Mouse (Mus musculus): ENCODE measurements around the gene Apol8. TPM values are rescaled to one million over a fixed set of nuclear protein-coding genes. Genes with fewer than 3 reads are reported as not detected.
A peak's percentile ranks its signal among the peaks of the same experiment; 100 is the strongest.

Apol8 gene
- total RNA-seq, 2 experiments from 2014 or later = 160 to 210 TPM

DNA sequence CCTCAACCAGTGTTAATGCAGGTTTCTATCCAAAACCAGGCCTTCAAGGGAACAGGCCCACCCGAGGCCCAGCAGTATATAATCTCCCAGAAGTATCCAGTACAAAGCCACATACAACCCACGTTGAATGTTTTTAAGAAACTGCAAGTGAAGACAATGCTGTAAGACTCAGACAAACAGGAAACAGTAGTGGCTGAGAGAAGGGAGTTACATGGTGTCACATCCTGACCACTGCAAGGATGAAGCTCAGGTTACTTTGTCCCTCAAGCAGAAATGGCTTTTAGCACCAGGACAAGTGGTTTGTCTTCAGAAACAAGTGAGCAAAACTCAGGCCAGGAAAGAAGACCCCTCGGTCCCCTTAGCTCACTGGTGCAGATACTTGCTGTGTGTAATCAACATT, 32.4 kb upstream of the Apol8 start:
- ATAC-seq (replicated peaks; ENCODE audit: low FRiP score, poor library complexity, severe bottlenecking) = no peak

GRCm38 (mm10) chr15:77788356-77788755, 31.6 kb upstream of the Apol8 start:
- ATAC-seq (replicated peaks; ENCODE audit: low FRiP score, poor library complexity, severe bottlenecking) = no peak

DNA sequence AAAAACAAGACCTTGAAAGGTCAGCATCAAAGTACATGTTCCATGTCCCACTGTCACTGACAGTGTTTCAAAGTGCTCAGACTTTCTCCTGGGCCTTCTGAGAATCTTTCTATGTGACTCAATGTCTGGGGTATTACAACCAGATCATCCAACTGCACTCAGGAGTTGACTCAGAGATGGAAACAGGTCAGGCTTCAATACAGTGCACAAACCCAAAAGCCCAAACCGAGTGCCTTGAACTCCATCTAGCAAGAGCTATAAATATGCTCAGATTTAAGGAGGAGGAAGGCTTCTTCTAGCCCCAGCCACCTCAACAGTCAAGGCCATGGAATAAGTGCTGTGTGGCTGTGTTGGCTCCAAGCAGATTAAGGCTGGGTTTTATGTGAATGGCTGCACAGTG, 29.0 kb upstream of the Apol8 start:
- no peak for ATAC-seq (replicated peaks; ENCODE audit: low FRiP score, poor library complexity, severe bottlenecking)

DNA sequence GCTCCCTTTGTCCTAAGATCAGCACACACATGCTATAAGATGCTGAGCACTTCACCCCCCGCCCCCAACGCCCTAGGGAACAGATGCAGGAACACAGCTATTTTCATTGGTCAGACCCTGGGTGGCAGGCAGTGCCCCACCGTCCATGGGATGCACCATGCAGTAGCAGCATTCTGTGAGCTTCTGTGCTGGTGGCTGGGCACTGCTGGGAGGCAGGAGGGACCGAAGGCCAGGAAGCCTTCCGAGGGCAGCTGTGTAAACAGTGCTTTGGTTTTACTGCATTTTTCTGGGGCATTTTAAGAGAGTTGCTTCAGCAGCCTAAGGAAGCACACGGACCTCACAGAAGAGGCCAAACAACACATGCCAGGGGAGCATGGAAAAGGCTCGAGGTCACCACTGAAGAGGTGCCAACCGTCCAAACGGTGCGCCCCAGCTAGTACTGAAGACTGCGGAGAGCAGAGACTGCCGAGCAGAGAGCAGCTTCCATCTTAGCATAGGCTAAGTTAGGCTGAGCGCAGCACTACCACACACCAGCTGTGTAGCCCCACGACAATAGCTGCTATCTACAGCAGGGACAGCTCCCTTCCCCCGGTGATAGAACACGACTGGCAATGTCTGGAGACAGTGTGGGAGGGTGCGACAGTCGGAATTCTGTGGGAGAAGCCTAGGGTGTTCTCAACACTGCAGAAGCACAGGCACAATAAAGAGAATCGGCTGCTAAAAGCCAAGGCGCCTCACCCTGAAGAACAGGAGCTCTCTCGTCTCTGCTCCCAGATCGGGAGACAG, 27.4 kb upstream of the Apol8 start:
- ATAC-seq (replicated peaks; ENCODE audit: low FRiP score, poor library complexity, severe bottlenecking) = no peak

DNA sequence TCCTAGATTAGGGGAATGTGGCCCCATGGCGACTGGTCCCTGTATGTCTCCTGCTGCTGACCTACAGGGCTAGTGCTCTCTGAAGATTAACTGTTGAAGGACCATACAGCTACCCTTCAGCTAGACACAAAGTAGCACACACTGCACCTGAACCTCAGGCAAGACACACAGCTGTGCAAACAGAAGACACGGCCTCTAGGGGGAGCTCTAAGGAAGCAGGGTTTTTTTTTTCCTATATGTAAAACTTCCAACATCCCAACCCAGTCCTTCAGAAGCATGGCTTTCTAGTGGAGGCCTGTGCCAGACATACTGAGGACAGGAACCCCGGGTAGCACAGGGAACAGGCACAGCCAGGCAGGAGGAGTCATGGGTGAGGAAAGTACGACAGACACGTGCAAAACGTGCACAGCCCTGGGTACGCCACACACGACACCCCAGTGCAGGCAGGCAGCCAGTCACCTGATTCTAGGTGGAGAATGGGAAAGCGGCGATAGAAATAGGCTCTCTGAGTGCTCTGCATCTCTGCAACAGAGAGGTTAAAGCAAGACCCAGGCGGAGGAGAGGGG, 25.7 kb upstream of the Apol8 start:
- 0 out of 2 replicates have a peak, but pooled peaks have one; percentile 31 for ATAC-seq (replicated peaks; ENCODE audit: low FRiP score, poor library complexity, severe bottlenecking)

DNA sequence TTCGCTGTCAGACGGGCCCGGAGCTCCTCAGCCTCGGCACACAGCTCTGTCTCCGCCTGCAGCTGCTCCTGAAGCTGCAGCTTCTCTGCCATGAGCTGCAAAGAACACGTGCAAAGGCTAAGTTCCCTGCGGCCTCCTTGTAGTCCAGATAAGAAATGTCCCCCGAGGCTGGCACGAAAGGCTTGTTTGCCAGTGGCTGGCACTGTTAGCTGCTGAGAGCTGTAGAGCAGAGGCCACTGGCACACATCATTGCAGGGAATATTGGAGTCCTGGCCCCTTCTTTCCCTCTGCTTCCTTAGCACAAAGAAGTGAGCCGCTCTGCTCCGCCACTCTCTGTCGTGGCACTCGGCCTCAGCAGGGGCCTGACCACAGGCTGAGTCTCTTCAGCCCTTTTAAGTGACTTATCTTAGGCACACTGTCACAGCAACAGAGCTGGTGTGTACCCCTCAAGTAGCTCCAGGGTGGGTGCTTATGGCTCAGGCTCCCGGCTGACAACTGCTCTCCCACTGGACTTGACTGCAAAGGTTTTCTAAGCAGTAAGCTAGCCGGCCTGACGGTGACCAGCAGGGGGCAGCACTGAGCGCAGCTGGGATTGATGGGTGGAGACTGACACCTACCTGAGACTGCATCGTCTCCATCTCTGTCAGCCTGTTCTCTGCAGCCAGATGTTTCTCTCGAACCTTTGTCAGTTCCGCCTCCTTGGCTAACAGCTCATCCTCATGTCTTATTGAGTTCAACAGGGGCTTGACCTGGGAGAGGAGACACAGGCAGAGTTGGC, 18.6 kb upstream of the Apol8 start:
- peak; percentile 45 for ATAC-seq (replicated peaks; ENCODE audit: low FRiP score, poor library complexity, severe bottlenecking)

DNA sequence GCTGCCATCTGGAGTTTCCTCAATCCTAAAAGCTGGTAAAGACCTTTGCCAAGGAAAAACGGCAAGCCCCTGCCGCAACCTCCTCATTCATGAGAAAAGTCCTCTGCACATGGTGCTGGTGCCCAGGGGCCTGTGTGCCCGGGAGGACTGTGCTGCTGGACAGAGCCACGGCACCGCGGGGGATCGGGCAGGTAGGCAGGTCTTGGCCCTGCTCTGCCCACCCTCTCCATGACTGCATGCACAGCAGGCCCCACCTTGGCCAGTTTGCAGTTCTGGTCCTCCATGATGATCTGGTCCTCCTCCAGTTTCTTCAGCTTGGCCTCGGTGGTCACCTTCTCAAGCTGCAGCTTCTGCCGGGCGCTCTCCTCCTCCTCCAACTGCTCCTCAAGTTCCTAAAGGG, 17.5 kb upstream of the Apol8 start:
- ATAC-seq (replicated peaks; ENCODE audit: low FRiP score, poor library complexity, severe bottlenecking) = no peak

DNA sequence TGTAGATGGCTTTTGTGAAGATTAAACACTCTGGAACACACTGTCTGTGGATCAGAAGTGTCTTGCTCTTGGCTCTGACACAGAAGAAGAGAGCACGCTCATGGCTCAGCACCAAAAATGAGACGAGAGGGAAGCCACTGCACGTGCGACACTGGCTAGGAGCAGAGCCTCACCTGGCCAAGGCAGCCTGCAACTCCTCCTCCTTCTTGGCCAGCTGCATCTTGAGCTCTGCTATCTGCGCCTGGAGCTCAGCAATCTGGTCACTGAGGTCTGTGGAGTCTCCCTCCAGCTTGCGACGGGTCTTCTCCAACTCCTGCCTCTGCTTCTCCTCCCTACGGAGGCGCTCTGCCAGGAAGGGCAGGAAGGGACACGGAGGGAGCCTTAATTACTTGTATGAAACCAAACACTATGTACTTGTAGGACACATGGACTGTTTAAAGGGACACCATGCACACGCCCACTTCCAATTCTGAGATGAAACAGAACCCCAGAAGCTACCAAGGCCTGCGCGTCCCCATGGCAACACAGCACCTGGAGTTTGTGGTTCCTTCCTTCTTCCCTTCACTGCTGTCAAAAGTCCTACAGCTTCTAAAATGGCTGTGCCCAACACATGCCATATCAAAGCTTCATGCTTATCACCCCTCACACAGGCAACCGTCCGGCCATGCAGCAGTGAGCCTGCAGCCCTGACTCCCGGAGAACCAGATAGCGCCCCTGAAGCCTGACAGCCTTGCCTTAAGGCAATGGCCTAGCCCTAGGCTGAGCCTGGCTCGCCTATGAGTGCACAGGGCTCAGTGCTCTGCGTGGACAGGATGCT, 16.5 kb upstream of the Apol8 start:
- ATAC-seq (replicated peaks; ENCODE audit: low FRiP score, poor library complexity, severe bottlenecking) = peak; percentile 90

DNA sequence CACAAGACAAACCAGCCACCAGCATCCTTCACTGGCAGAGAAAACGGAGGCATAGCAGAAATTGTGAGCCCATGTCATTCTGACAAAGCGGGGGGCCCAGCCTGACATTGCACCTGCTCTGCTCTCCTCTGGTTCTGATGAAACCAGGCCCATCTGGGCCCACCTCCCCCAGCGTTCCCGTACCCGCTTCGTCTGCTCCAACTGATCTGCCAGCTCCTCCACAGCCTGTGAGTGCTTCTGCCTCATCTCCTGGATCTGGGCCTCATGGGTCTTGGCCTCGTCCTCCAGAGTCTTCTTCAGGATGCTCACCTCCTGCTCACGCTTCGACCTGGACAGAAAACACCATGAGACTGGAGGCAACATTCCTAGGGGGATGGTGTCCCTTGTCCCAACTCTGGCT, 14.1 kb upstream of the Apol8 start:
- ATAC-seq (replicated peaks; ENCODE audit: low FRiP score, poor library complexity, severe bottlenecking) = no peak

- no peak for ATAC-seq (replicated peaks; ENCODE audit: low FRiP score, poor library complexity, severe bottlenecking)
Measured at GRCm38 (mm10) chr15:77770341-77770740, 13.5 kb upstream of the Apol8 start.

DNA sequence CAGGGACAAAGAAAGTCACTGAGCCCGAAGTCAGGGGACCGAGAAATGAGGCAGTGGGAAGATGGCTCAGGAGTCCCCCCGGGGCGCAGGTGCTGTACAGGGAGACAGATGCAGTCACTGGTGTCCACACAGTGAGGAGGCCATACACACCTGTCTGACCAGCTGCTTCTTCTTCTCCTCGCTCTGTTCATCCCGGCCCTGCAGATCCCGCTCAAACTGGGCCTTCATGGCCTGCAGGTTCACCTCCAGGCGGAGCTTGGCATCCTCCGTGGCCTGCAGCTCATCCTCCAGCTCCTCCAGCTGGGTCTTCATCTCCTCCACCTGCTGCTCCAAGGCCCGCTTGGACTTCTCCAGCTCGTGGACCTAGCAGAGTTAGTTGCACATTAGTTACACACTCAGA, 10.2 kb upstream of the Apol8 start:
- ATAC-seq (replicated peaks; ENCODE audit: low FRiP score, poor library complexity, severe bottlenecking) = no peak

DNA sequence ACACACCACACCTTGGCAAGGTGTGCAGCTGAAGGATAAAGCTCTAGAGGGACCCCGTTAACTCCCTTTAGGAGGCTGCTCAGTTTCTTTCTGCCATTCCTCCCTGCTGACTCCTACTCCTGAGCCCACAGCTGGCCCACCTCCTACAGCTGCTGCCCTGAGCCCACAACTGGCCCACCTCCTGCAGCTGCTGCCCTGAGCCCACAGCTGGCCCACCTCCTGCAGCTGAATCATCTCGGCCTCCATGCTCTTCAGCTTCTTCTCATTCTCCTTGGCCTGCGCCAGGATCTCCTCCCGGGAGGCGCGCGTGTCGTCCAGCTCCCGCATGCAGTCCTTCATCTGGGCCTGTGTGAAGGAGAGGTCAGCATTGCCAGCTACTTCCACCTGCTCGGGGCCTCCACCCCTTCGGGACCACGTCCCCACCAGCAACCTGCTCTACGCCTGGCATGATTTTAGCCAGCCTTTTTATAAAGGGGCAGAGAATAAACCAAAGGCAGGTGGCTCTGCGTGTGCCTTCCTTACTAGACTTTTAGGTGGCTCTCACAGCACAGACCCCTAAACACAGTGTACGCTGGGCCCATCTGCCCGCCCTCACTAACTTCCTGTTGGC, 8.8 kb upstream of the Apol8 start:
- no peak for ATAC-seq (replicated peaks; ENCODE audit: low FRiP score, poor library complexity, severe bottlenecking)

DNA sequence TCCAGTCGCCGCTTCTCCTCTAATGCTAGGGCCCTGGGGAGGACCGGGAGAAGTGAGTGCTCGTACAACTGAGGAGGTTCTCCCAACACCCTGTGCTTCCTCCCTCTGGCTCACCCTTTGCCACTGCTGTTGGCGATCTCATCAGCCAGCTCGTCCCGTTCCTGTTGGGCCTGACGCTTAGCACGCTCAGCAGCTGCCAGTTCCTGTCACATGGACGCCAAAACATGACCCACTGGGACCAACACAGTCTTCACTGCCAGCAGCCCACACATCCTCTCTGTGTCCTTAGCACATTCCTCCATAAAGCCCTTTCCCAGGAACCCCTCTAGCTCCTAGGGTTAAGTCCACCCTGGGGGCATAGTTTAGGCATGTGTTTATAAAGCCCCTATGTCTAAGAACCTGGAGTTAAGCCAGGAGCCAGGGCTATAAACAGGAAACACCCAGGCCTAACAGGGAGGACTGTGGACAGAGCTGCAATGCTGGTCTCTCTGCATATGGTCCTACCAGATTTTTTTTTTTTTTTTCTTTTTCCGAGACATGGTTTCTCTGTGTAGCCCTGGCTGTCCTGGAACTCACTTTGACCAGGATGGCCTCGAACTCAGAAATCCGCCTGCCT, 7.7 kb upstream of the Apol8 start:
- ATAC-seq (replicated peaks; ENCODE audit: low FRiP score, poor library complexity, severe bottlenecking) = no peak

DNA sequence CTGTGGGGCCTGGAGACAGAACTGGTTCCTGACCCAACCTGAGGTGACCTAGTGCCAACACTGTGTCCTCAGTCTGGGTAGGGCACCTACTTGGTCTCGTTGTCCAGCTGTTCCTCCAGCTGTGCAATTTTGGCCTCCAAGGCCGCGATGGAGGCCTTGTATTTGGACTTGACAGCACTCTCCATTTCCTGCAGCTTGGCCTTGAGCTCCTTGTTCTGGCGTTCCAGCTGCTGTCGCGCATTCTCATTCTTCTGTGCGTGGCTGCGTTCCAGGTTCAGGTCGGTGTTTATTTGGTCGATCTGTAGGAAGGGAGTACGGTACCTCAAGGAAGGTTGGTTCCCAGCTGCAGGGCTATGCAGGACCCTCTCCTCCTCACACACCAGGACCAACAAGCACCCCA, 6.9 kb upstream of the Apol8 start:
- no peak for ATAC-seq (replicated peaks; ENCODE audit: low FRiP score, poor library complexity, severe bottlenecking)

GRCm38 (mm10) chr15:77763050-77763449, 6.2 kb upstream of the Apol8 start:
- no peak for ATAC-seq (replicated peaks; ENCODE audit: low FRiP score, poor library complexity, severe bottlenecking)

DNA sequence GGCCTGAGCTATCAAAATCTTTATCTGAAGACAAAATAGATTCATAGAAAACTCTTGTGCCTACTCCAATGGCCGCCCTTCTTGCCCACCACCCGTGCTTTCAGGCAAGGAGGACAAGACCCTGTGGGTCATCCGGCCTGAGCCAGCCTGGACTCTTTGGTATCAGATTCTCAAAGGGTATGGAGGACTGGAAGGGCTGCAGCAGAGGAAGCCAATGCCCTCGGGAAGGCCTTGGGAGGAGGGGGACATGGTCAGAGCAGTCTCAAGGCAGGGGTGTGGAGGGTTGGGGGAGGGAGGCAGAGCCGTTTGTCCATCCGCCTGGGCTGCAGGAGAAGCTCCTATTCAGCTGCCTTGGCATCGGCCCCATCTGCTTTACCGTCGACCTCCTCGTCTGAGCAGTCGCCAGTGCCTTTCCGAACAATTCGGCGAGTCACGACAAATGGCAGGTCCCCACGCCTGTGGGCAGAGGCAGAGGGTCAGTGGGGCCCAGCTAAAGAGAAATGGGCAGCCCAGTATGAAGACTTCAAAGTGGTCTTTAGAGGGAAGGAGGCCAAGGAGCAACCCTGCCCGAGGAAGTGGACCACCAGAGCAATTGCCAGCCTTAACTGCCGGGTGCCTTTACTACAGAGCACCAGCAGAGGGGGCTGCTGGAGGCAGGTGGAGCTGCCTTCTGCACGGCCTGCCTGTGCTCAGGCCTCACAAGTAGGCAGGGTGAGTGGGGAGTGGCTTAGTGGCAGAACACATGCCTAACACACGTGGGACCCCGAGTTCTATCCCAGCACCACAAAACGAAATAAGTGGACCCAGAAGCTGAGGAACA, 5.0 kb upstream of the Apol8 start:
- peak; percentile 60 for ATAC-seq (replicated peaks; ENCODE audit: low FRiP score, poor library complexity, severe bottlenecking)

DNA sequence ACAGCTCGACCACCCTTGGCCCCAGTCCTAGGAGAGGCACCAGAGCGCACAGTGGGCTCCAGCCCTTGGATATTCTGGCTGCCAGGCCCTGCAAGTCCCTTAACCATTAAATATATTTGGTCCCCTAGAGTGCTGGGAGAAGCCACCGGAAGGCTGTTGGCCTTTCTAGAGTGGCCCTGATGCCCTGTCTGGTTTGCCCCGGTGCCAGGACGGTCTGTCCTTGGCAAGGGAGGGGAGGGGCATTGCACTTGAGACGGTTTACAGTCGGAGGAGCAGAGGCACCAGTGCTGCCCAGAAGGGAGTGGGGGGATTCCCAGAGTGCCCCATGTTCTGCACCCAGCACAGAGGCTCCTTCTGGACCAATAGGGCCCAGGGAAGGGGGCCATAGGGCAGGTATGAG, 4.3 kb upstream of the Apol8 start:
- ATAC-seq (replicated peaks; ENCODE audit: low FRiP score, poor library complexity, severe bottlenecking) = no peak

GRCm38 (mm10) chr15:77760037-77760436, 3.2 kb upstream of the Apol8 start:
- no peak for ATAC-seq (replicated peaks; ENCODE audit: low FRiP score, poor library complexity, severe bottlenecking)

Data from erythroid progenitor cell, adult 5-6 weeks (primary cell).